Mouse (Mus musculus): Measurements from ENCODE around the gene Aanat.

DNA sequence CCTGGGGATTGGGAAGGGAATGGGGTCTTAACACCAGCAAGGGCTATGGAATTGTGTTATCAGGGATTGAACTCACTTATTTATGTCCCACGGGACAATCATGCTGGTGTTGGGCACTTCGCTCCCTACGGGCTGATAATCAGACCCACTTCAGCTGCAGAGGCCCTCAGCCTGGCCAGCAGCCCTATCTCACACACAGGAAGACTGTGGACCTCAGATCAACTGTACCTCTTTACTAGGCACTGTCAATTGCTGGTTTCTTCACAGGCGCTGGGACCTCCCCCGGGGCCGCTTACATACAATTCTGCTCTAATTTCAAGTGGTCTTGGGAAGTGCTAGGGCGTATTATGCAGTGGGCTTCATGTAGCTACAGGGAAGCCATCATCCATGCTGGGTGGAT lies 49.5 kb upstream of the Aanat start:
- TF ChIP-seq CTCF (IDR thresholded peaks at IDR 0.05; ENCODE audit: low read depth) (no peak), EP300 (IDR thresholded peaks at IDR 0.05; ENCODE audit: low read depth) (peak; percentile 51; the same call in 1 of the 2 replicates)

Data from liver, postnatal 0 days (tissue).